Mouse (Mus musculus) kidney, embryonic 14.5 days (tissue): ENCODE measurements around the gene Ndufs2. TPM values are rescaled to one million over a fixed set of nuclear protein-coding genes. Genes with fewer than 3 reads are reported as not detected.

Experiments
- ATAC-seq: fragments of 200-750 bp; cut with Nextera tagmentation; 2 replicates; pipeline ENCODE4 v1.8.0; 2017; ENCODE audit warnings: moderate number of reproducible peaks, mild to moderate bottlenecking, moderate TSS enrichment, moderate library complexity; ENCODE audit not compliant: low FRiP score, low TSS enrichment
- H3K27ac ChIP-seq: fragments of 300-500 bp; sonication (generic); 2 replicates; pipeline ENCODE4 v1.5.1; 2014; ENCODE audit warnings: low read depth, mild to moderate bottlenecking, low read length, moderate library complexity, mixed read lengths
- H3K27me3 ChIP-seq: fragments of 300-500 bp; sonication (generic); 2 replicates; pipeline ENCODE4 v1.6.1; 2014; ENCODE audit warnings: mild to moderate bottlenecking, low read length; ENCODE audit not compliant: control insufficient read depth, insufficient read depth
- H3K36me3 ChIP-seq: fragments of 300-500 bp; sonication (generic); 2 replicates; pipeline ENCODE4 v1.6.1; 2014; ENCODE audit warnings: low read length, mixed read lengths; ENCODE audit not compliant: control insufficient read depth, insufficient read depth
- H3K4me1 ChIP-seq: fragments of 300-500 bp; sonication (generic); 2 replicates; pipeline ENCODE4 v1.6.1; 2014; ENCODE audit warnings: low read length, mixed read lengths; ENCODE audit not compliant: control insufficient read depth, insufficient read depth
- H3K4me2 ChIP-seq: fragments of 300-500 bp; sonication (generic); replicated peaks from 2 replicates; pipeline ENCODE4 v1.6.1; 2014; ENCODE audit warnings: low read depth, mild to moderate bottlenecking, low read length
- H3K4me3 ChIP-seq: fragments of 300-500 bp; sonication (generic); 2 replicates; pipeline ENCODE4 v1.5.1; 2014; ENCODE audit warnings: mild to moderate bottlenecking, low read length
- H3K9ac ChIP-seq: fragments of 300-500 bp; sonication (generic); 2 replicates; pipeline ENCODE4 v1.6.1; 2014; ENCODE audit warnings: low read depth, mild to moderate bottlenecking, low read length, moderate library complexity
- H3K9me3 ChIP-seq: fragments of 300-500 bp; sonication (generic); 2 replicates; pipeline ENCODE4 v1.6.1; 2016; ENCODE audit warnings: low read length; ENCODE audit not compliant: control insufficient read depth
- WGBS: fragments of 180-500 bp; shearing (Covaris S2); extraction: QIAGEN DNeasy Blood & Tissue Kit; methylation state at CpG from one replicate; pipeline ENCODE4 v1.1.7; 2014; 5-methylcytosine and 5-hydroxymethylcytosine counted together
- polyA plus RNA-seq: library from polyadenylated mRNA; unstranded; fragments of >200 nt; fragmentation: Nextera tagmentation; extraction: Ambion mirVana; gene quantifications from 2 replicates; pipeline ENCODE4 v1.2.1, GENCODE M21; 2014

Ndufs2 gene
- polyA plus RNA-seq, 1 experiment from 2014 or later = 293 TPM

- Histone ChIP-seq H3K27ac (no peak overlapping the region), H3K27me3 (no peaks in the 10 kb centered on the region), H3K9ac (no peak overlapping the region), H3K36me3 (peaks cover 38% of the 10 kb centered on the region), H3K4me1 (0 out of 2 replicates have a peak, but pooled peaks cover 5% of the 10 kb centered on the region), H3K4me3 (no peak overlapping the region), H3K9me3 (no peaks in the 10 kb centered on the region), H3K4me2 (no peak overlapping the region)
- no peak for ATAC-seq
- 78% methylated on average over 4 of the region's 4 CpGs for WGBS
Observed at GRCm38 (mm10) chr1:171231844-171232243, 19.3 kb downstream of the Ndufs2 start.

GRCm38 (mm10) chr1:171230215-171230614 lies 21.0 kb downstream of the Ndufs2 start:
- Histone ChIP-seq H3K36me3 (peaks cover 22% of the 10 kb centered on the region), H3K9me3 (no peaks in the 10 kb centered on the region), H3K27ac (no peak overlapping the region), H3K4me3 (no peak overlapping the region), H3K4me2 (no peak overlapping the region), H3K27me3 (no peaks in the 10 kb centered on the region), H3K4me1 (0 out of 2 replicates have a peak, but pooled peaks cover 5% of the 10 kb centered on the region), H3K9ac (no peak overlapping the region)
- 70% methylated on average over 3 of the region's 3 CpGs for WGBS
- ATAC-seq = no peak; the same call in 1 of the 2 replicates

GRCm38 (mm10) chr1:171229750-171230149 lies 21.4 kb downstream of the Ndufs2 start:
- peaks cover 17% of the 10 kb centered on the region for H3K36me3 ChIP-seq
- 0 out of 2 replicates have a peak, but pooled peaks cover 5% of the 10 kb centered on the region for H3K4me1 ChIP-seq
- no peak overlapping the region for H3K4me2 ChIP-seq
- 51% methylated on average over 6 of the region's 6 CpGs for WGBS
- H3K9ac ChIP-seq = no peak overlapping the region
- H3K27me3 ChIP-seq = no peaks in the 10 kb centered on the region
- H3K9me3 ChIP-seq = no peaks in the 10 kb centered on the region
- H3K27ac ChIP-seq = no peak overlapping the region
- no peak; the same call in 1 of the 2 replicates for ATAC-seq
- H3K4me3 ChIP-seq = no peak overlapping the region

GRCm38 (mm10) chr1:171227879-171228278 lies 23.3 kb downstream of the Ndufs2 start:
- no peak for ATAC-seq
- no peaks in the 10 kb centered on the region for H3K9me3 ChIP-seq
- H3K4me1 ChIP-seq = 0 out of 2 replicates have a peak, but pooled peaks cover 5% of the 10 kb centered on the region
- H3K36me3 ChIP-seq = no peaks in the 10 kb centered on the region
- H3K27me3 ChIP-seq = no peaks in the 10 kb centered on the region
- H3K27ac ChIP-seq = no peak overlapping the region
- no peak overlapping the region for H3K4me2 ChIP-seq
- H3K4me3 ChIP-seq = no peak overlapping the region
- 88% methylated on average over 1 of the region's 1 CpGs for WGBS
- H3K9ac ChIP-seq = no peak overlapping the region

- H3K4me3 ChIP-seq = no peak overlapping the region
- H3K27ac ChIP-seq = no peak overlapping the region
- 0 out of 2 replicates have a peak, but pooled peaks cover 5% of the 10 kb centered on the region for H3K4me1 ChIP-seq
- 75% methylated on average over 4 of the region's 4 CpGs for WGBS
- H3K36me3 ChIP-seq = no peaks in the 10 kb centered on the region
- H3K9me3 ChIP-seq = no peaks in the 10 kb centered on the region
- H3K9ac ChIP-seq = no peak overlapping the region
- no peaks in the 10 kb centered on the region for H3K27me3 ChIP-seq
- ATAC-seq = no peak
- no peak overlapping the region for H3K4me2 ChIP-seq
Observed at GRCm38 (mm10) chr1:171226780-171227179, 24.4 kb downstream of the Ndufs2 start.

GRCm38 (mm10) chr1:171224857-171225256 lies 26.3 kb downstream of the Ndufs2 start, which contains the start of gene Apoa2:
Gene Apoa2 (plus strand): TSS chr1:171225054.
- ATAC-seq = no peak
- no peak within 1 kb of the TSS for H3K4me3 ChIP-seq
- WGBS = 68% methylated on average over 5 of the region's 5 CpGs

GRCm38 (mm10) chr1:171223796-171224195 lies 27.4 kb downstream of the Ndufs2 start:
- WGBS = 83% methylated on average over 2 of the region's 2 CpGs
- H3K9me3 ChIP-seq = no peaks in the 10 kb centered on the region
- 0 out of 2 replicates have a peak, but pooled peaks cover 5% of the 10 kb centered on the region for H3K4me1 ChIP-seq
- H3K27me3 ChIP-seq = no peaks in the 10 kb centered on the region
- no peak overlapping the region for H3K4me2 ChIP-seq
- no peak overlapping the region for H3K4me3 ChIP-seq
- peaks cover 14% of the 10 kb centered on the region; the same call in 1 of the 2 replicates for H3K36me3 ChIP-seq
- no peak overlapping the region for H3K9ac ChIP-seq
- ATAC-seq = no peak
- H3K27ac ChIP-seq = no peak overlapping the region

More at GRCm38 (mm10) chr1:171224857-171225256, 26.3 kb downstream of the Ndufs2 start, which contains the start of gene Apoa2:
- Histone ChIP-seq H3K36me3 (peaks cover 5% of the 10 kb centered on the region; the same call in 1 of the 2 replicates), H3K4me2 (no peak within 1 kb of the TSS), H3K9ac (no peak within 1 kb of the TSS), H3K4me1 (0 out of 2 replicates have a peak, but pooled peaks cover 9% of the 10 kb centered on the region), H3K9me3 (no peaks in the 10 kb centered on the region), H3K27me3 (no peaks in the 10 kb centered on the region), H3K27ac (no peak within 1 kb of the TSS)

- Histone ChIP-seq H3K27me3 (no peaks in the 10 kb centered on the region), H3K36me3 (peaks cover 18% of the 10 kb centered on the region; the same call in 1 of the 2 replicates), H3K4me3 (peak overlapping the region; percentile 49), H3K27ac (peak overlapping the region; percentile 88), H3K9ac (peak overlapping the region; percentile 51; the same call in 1 of the 2 replicates), H3K4me2 (peak overlapping the region; percentile 33), H3K4me1 (0 out of 2 replicates have a peak, but pooled peaks cover 5% of the 10 kb centered on the region), H3K9me3 (no peaks in the 10 kb centered on the region)
- WGBS = 85% methylated on average over 6 of the region's 6 CpGs
- no peak for ATAC-seq
Observed at GRCm38 (mm10) chr1:171223168-171223567, 28.0 kb downstream of the Ndufs2 start.
